Mouse (Mus musculus) ES-E14 (cell line): ENCODE results near the gene Syt2. TPM values are rescaled to one million over a fixed set of nuclear protein-coding genes. Genes with fewer than 3 reads are reported as not detected.

Experiments
- DNase-seq: peaks from one replicate; pipeline ENCODE4 v3.0.0-alpha.2; 2013; ENCODE audit warnings: low read depth, low spot score
- H3K27ac ChIP-seq: 2 replicates; pipeline ENCODE4 v1.5.1; 2012; ENCODE audit warnings: low read depth, mild to moderate bottlenecking, low read length, moderate library complexity, mixed read lengths; ENCODE audit not compliant: poor library complexity, insufficient read depth, severe bottlenecking
- H3K36me3 ChIP-seq: 2 replicates; pipeline ENCODE4 v1.6.1; 2012; ENCODE audit warnings: mild to moderate bottlenecking, low read length, moderate library complexity, mixed read lengths; ENCODE audit not compliant: control insufficient read depth, poor library complexity, insufficient read depth, severe bottlenecking
- H3K4me1 ChIP-seq, 2 experiments: fragments of 150-350 bp in 1 of 2; sonication (generic) in 1 of 2; 2 replicates each; pipeline ENCODE4 v1.6.1; 2012; ENCODE audit warnings: low read length in 2 of 2, mild to moderate bottlenecking in 1 of 2, mixed read lengths in 1 of 2; ENCODE audit not compliant: control insufficient read depth in 2 of 2, insufficient read depth in 2 of 2, poor library complexity in 1 of 2
- H3K4me3 ChIP-seq, 2 experiments: fragments of 150-350 bp in 1 of 2; sonication (generic) in 1 of 2; 2 replicates each; pipeline ENCODE4 v1.5.1; 2012; ENCODE audit warnings: low read length in 2 of 2, low read depth in 1 of 2, mild to moderate bottlenecking in 1 of 2, mixed read lengths in 1 of 2; ENCODE audit not compliant: insufficient read depth in 1 of 2, poor library complexity in 1 of 2, severe bottlenecking in 1 of 2
- H3K9ac ChIP-seq: 2 replicates; pipeline ENCODE4 v1.6.1; 2012; ENCODE audit warnings: low read depth, mild to moderate bottlenecking, low read length, mixed read lengths; ENCODE audit not compliant: poor library complexity, insufficient read depth, severe bottlenecking
- H3K9me3 ChIP-seq: fragments of 150-350 bp; sonication (generic); 2 replicates; pipeline ENCODE4 v1.6.1; 2012; ENCODE audit warnings: low read depth, mild to moderate bottlenecking, low read length; ENCODE audit not compliant: control insufficient read depth, insufficient read depth
- CHD2 ChIP-seq: IDR thresholded peaks from 2 replicates; pipeline ENCODE4 v1.6.1; 2014; ENCODE audit warnings: mild to moderate bottlenecking, low read depth, low read length, inconsistent platforms
- HCFC1 ChIP-seq: IDR thresholded peaks from 2 replicates; pipeline ENCODE4 v1.6.1; 2012; ENCODE audit warnings: low read length, inconsistent platforms, borderline replicate concordance; ENCODE audit not compliant: insufficient read depth
- MAFK ChIP-seq: IDR thresholded peaks from 2 replicates; pipeline ENCODE4 v1.6.1; 2014; ENCODE audit warnings: mild to moderate bottlenecking, low read depth, low read length, inconsistent platforms; ENCODE audit not compliant: insufficient read depth
- ZC3H11A ChIP-seq: IDR thresholded peaks from 2 replicates; pipeline ENCODE4 v1.6.1; 2012; ENCODE audit warnings: low read depth, mild to moderate bottlenecking, inconsistent platforms, low read length, borderline replicate concordance
- ZNF384 ChIP-seq: IDR thresholded peaks from 2 replicates; pipeline ENCODE4 v1.6.1; 2012; ENCODE audit warnings: low read depth, low read length, inconsistent platforms
- in situ Hi-C, 2 experiments: fragments of 600-800 bp; cut with MboI; formaldehyde crosslinking; loops; one replicate each; pipeline ENCODE4 v1.15.1; 2025; ENCODE audit warnings: low sequenced_read_pairs in 2 of 2, inconsistent platforms in 1 of 2; ENCODE audit not compliant: unreplicated experiment in 2 of 2
- total RNA-seq: library from RNA; depleted of rRNA; stranded (reverse); fragments of 300-350 nt; gene quantifications from 2 replicates; pipeline ENCODE4 v1.2.3, GENCODE M21; 2012

Syt2 gene
- total RNA-seq, 1 experiment: 0.62 TPM

GRCm38 (mm10) chr1:134636245-134636644 is 10.2 kb upstream of the Syt2 start:
- Histone ChIP-seq H3K4me3 (no peak overlapping the region), H3K9ac (no peak overlapping the region), H3K36me3 (peaks cover 19% of the 10 kb centered on the region), H3K9me3 (no peaks in the 10 kb centered on the region), H3K27ac (no peak overlapping the region), H3K4me1 (peaks cover 0 to 4% of the 10 kb centered on the region in 2 experiments; a peak in 1 of 4 replicates)
- in situ Hi-C loops: no loop called here
- TF ChIP-seq ZNF384 (no peak), MAFK (no peak), ZC3H11A (no peak), CHD2 (no peak), HCFC1 (no peak)
- DNase-seq: no peak

GRCm38 (mm10) chr1:134636684-134637083 is 9.8 kb upstream of the Syt2 start:
- in situ Hi-C loops: no loop called here
- H3K36me3 ChIP-seq: peaks cover 17% of the 10 kb centered on the region
- H3K27ac ChIP-seq: no peak overlapping the region
- TF ChIP-seq ZC3H11A (no peak), MAFK (no peak), CHD2 (no peak), HCFC1 (no peak), ZNF384 (no peak)
- DNase-seq: no peak
- H3K4me1 ChIP-seq: peaks cover 0 to 4% of the 10 kb centered on the region in 2 experiments; a peak in 1 of 4 replicates
- no peak overlapping the region for H3K9ac ChIP-seq
- H3K4me3 ChIP-seq: no peak overlapping the region
- no peaks in the 10 kb centered on the region for H3K9me3 ChIP-seq

- DNase-seq: no peak
- in situ Hi-C loops: no loop called here
- Histone ChIP-seq H3K9me3 (no peaks in the 10 kb centered on the region), H3K27ac (no peak overlapping the region), H3K4me1 (peaks cover 0 to 4% of the 10 kb centered on the region in 2 experiments; a peak in 1 of 4 replicates), H3K36me3 (peaks cover 11% of the 10 kb centered on the region), H3K9ac (no peak overlapping the region), H3K4me3 (no peak overlapping the region)
- TF ChIP-seq ZNF384 (no peak), CHD2 (no peak), MAFK (no peak), ZC3H11A (no peak), HCFC1 (no peak)
Observed at GRCm38 (mm10) chr1:134638041-134638440, 8.4 kb upstream of the Syt2 start.

- Histone ChIP-seq H3K9ac (no peak overlapping the region), H3K36me3 (peaks cover 7% of the 10 kb centered on the region), H3K4me1 (peaks cover 0 to 4% of the 10 kb centered on the region in 2 experiments; a peak in 1 of 4 replicates), H3K4me3 (no peak overlapping the region), H3K9me3 (no peaks in the 10 kb centered on the region), H3K27ac (no peak overlapping the region)
- TF ChIP-seq ZC3H11A (0 out of 2 replicates have a peak, but pooled peaks have one; percentile 11), MAFK (no peak), HCFC1 (no peak)
- in situ Hi-C loops: no loop called here
- peak; percentile 41 for DNase-seq
Observed at GRCm38 (mm10) chr1:134638522-134638921, 8.0 kb upstream of the Syt2 start.

- peaks cover 0 to 4% of the 10 kb centered on the region in 2 experiments; a peak in 1 of 4 replicates for H3K4me1 ChIP-seq
- in situ Hi-C loops: no loop called here
- 0 out of 2 replicates have a peak, but pooled peaks cover under 1% of the 10 kb centered on the region for H3K36me3 ChIP-seq
- no peak overlapping the region for H3K9ac ChIP-seq
- H3K9me3 ChIP-seq: no peaks in the 10 kb centered on the region
- DNase-seq: no peak
- no peak for TF ChIP-seq HCFC1
- TF ChIP-seq ZC3H11A: no peak
- no peak for TF ChIP-seq CHD2
- TF ChIP-seq ZNF384: no peak
- TF ChIP-seq MAFK: no peak
- no peak overlapping the region for H3K27ac ChIP-seq
- H3K4me3 ChIP-seq: no peak overlapping the region
Observed at GRCm38 (mm10) chr1:134639460-134639859, 7.0 kb upstream of the Syt2 start.
